Mouse (Mus musculus): ENCODE results near the gene Arl6ip4.
A peak's percentile ranks its signal among the peaks of the same experiment; 100 is the strongest.

DNA sequence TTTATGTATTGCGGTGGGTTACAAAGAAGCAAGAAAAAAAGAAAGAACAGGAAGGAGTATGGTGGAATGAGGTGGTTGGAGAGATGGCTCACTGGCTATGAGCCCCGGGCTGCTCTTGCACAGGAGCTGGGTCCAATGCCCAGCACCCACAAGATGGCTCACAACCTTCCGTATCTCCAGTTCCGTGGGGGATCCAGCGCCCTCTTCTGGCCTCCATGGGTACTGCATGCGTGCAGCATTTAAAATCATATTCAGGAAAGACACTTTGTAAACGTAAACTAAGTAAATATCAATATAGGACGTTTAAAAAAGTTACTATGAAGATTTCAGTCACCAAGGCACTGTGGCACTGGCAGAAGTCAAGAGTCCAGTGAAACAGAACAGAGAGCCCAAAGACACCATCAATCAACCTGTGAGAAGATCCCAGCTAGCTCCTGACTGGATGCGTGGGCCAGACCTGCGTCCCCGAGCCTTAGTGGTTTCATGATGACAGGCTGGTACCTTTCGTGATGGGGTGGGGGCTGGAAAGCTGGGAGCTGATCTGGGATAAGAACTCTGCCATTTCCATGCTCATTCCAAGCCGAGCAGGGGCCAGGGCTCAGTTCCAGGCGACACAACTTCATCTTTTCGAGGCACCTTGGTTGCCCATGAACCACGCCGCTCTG lies 4.7 kb upstream of the Arl6ip4 start:
- TF ChIP-seq CTCF (conservative IDR thresholded peaks at IDR 0.05; ENCODE audit: insufficient read depth, insufficient read length, low read depth, low read length) = peak; percentile 86
- TF ChIP-seq POLR2A (IDR thresholded peaks at IDR 0.05; ENCODE audit: low read depth, low read length) = no peak
